Mouse (Mus musculus) 3134 (cell line): ENCODE measurements around the gene Anks1b.

Experiments used
- DNase-seq: peaks from one replicate; pipeline ENCODE4 v3.0.0-alpha.2; 2011; ENCODE audit warnings: low spot score; ENCODE audit not compliant: insufficient read length; ENCODE audit errors: extremely low read depth

Gene Anks1b

GRCm38 (mm10) chr10:90835195-90835594, 961.9 kb downstream of the Anks1b start:
- DNase-seq: no peak

GRCm38 (mm10) chr10:90839611-90840335, 966.5 kb downstream of the Anks1b start:
- no peak for DNase-seq

GRCm38 (mm10) chr10:90842398-90842797, 969.1 kb downstream of the Anks1b start:
- no peak for DNase-seq

GRCm38 (mm10) chr10:90851077-90851476, 977.8 kb downstream of the Anks1b start:
- DNase-seq: no peak

- no peak for DNase-seq
These were observed 978.7 kb downstream of the Anks1b start for GRCm38 (mm10) chr10:90851999-90852398.

- no peak for DNase-seq
These were observed 979.1 kb downstream of the Anks1b start for GRCm38 (mm10) chr10:90852432-90852831.

- DNase-seq: no peak
These were observed 983.4 kb downstream of the Anks1b start for GRCm38 (mm10) chr10:90856668-90857067.

GRCm38 (mm10) chr10:90859665-90860523, 986.6 kb downstream of the Anks1b start:
- no peak for DNase-seq

- DNase-seq: no peak
These were observed 990.7 kb downstream of the Anks1b start for GRCm38 (mm10) chr10:90863881-90864598.

GRCm38 (mm10) chr10:90864599-90864889, 991.2 kb downstream of the Anks1b start:
- DNase-seq: no peak

GRCm38 (mm10) chr10:90873204-90873603, 999.9 kb downstream of the Anks1b start:
- no peak for DNase-seq

GRCm38 (mm10) chr10:90874166-90874565, 1000.9 kb downstream of the Anks1b start:
- no peak for DNase-seq

- DNase-seq: no peak
These were observed 1007.7 kb downstream of the Anks1b start for GRCm38 (mm10) chr10:90880854-90881560.

- no peak for DNase-seq
These were observed 1016.3 kb downstream of the Anks1b start for GRCm38 (mm10) chr10:90889566-90889965.

GRCm38 (mm10) chr10:90892728-90893127, 1019.4 kb downstream of the Anks1b start:
- DNase-seq: no peak

- DNase-seq: no peak
These were observed 1024.6 kb downstream of the Anks1b start for GRCm38 (mm10) chr10:90897894-90898293.

- no peak for DNase-seq
These were observed 1030.9 kb downstream of the Anks1b start for GRCm38 (mm10) chr10:90904185-90904584.

- DNase-seq: no peak
These were observed 1034.1 kb downstream of the Anks1b start for GRCm38 (mm10) chr10:90907381-90907780.

GRCm38 (mm10) chr10:90923476-90923875, 1050.2 kb downstream of the Anks1b start:
- no peak for DNase-seq

GRCm38 (mm10) chr10:90933088-90933487, 1059.8 kb downstream of the Anks1b start:
- DNase-seq: no peak

GRCm38 (mm10) chr10:90934678-90935077, 1061.4 kb downstream of the Anks1b start:
- no peak for DNase-seq
